Mouse (Mus musculus) embryonic facial prominence, embryonic 11.5 days (tissue): Measurements from ENCODE around the gene Kcnq4. TPM values are rescaled to one million over a fixed set of nuclear protein-coding genes. Genes with fewer than 3 reads are reported as not detected.
A peak's percentile ranks its signal among the peaks of the same experiment; 100 is the strongest.

Source experiments
- ATAC-seq: fragments of 200-750 bp; cut with Nextera tagmentation; replicated peaks from 2 replicates; pipeline ENCODE4 v1.8.0; 2017; ENCODE audit warnings: low read depth; ENCODE audit not compliant: insufficient number of reproducible peaks, low FRiP score, low TSS enrichment
- DNase-seq: peaks from one replicate; pipeline ENCODE4 v3.0.0-alpha.2; 2015; ENCODE audit warnings: low spot score
- H3K27ac ChIP-seq: fragments of 300-500 bp; sonication (generic); replicated peaks from 2 replicates; pipeline ENCODE4 v1.5.1; 2014; ENCODE audit warnings: mild to moderate bottlenecking, low read depth, low read length, control low read depth
- H3K27me3 ChIP-seq: fragments of 300-500 bp; sonication (generic); 2 replicates; pipeline ENCODE4 v1.6.1; 2014; ENCODE audit warnings: mild to moderate bottlenecking, low read length, moderate library complexity, mixed read lengths; ENCODE audit not compliant: control insufficient read depth, insufficient read depth
- H3K36me3 ChIP-seq: fragments of 300-500 bp; sonication (generic); replicated peaks from 2 replicates; pipeline ENCODE4 v1.6.1; 2014; ENCODE audit warnings: low read depth, mild to moderate bottlenecking, low read length, moderate library complexity, mixed read lengths; ENCODE audit not compliant: control insufficient read depth, insufficient read depth
- H3K4me1 ChIP-seq: fragments of 300-500 bp; sonication (generic); 2 replicates; pipeline ENCODE4 v1.6.1; 2014; ENCODE audit warnings: low read length, mixed read lengths; ENCODE audit not compliant: control insufficient read depth, insufficient read depth
- H3K4me2 ChIP-seq: fragments of 300-500 bp; sonication (generic); 2 replicates; pipeline ENCODE4 v1.6.1; 2014; ENCODE audit warnings: low read depth, mild to moderate bottlenecking, control low read depth, low read length, moderate library complexity
- H3K4me3 ChIP-seq: fragments of 300-500 bp; sonication (generic); 2 replicates; pipeline ENCODE4 v1.5.1; 2014; ENCODE audit warnings: low read depth, low read length, control low read depth
- H3K9ac ChIP-seq: fragments of 300-500 bp; sonication (generic); replicated peaks from 2 replicates; pipeline ENCODE4 v1.6.1; 2014; ENCODE audit warnings: mild to moderate bottlenecking, control low read depth, low read length
- H3K9me3 ChIP-seq: fragments of 300-500 bp; sonication (generic); replicated peaks from 2 replicates; pipeline ENCODE4 v1.6.1; 2016; ENCODE audit warnings: mild to moderate bottlenecking, low read length, inconsistent platforms, mixed read lengths; ENCODE audit not compliant: control insufficient read depth
- whole genome bisulfite sequencing: fragments of 180-500 bp; shearing (Covaris S2); extraction: QIAGEN DNeasy Blood & Tissue Kit; methylation state at CpG from one replicate; pipeline ENCODE4 v1.1.7; 2014; 5-methylcytosine and 5-hydroxymethylcytosine counted together
- polyA plus RNA-seq: library from polyadenylated mRNA; unstranded; fragments of >200 nt; fragmentation: Nextera tagmentation; extraction: Ambion mirVana; gene quantifications from 2 replicates; pipeline ENCODE4 v1.2.1, GENCODE M21; 2014

The Kcnq4 gene
- polyA plus RNA-seq, 1 experiment from 2014 or later, result 4.3 TPM

DNA sequence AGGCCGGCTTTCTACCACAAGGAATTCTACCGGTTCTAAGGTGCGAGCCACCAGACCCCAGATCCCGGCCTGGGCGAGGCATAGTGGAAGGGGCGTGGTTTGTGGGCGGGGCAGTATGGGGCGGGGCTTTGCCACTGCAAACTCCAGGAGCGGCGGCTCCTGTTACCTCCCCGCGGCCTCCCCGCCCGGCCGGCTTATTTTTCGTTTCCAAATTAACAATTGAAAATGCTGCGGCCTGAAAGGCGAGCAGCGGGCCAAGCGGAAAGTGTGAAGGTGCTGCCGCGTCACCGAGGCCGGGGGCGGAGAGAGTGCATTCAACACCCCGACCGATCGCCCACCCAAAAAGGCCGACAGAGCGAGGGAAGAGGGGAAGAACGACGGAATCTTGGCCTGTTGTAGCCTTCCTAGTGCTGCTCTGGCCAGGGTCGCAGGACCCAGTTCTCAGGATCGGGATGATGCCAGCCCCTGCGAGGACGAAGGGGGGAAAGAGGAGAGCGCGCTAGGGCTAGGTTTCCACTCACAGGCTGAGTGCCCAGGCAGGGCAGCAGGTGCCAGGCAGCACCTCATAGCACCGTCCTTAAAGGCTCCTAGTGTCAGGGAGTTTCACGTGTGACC, 17.3 kb downstream of the Kcnq4 start:
- peak; percentile 88 for DNase-seq
- H3K27ac ChIP-seq, result no peak overlapping the region; the same call in 1 of the 2 replicates
- H3K9ac ChIP-seq, result peak overlapping the region; percentile 56
- ATAC-seq, result peak; percentile 69
- no peaks in the 10 kb centered on the region for H3K4me1 ChIP-seq
- no peaks in the 10 kb centered on the region; the same call in 1 of the 2 replicates for H3K27me3 ChIP-seq
- H3K4me3 ChIP-seq, result peak overlapping the region; percentile 39
- WGBS, result under 1% methylated on average over 40 of the region's 40 CpGs
- H3K36me3 ChIP-seq, result no peaks in the 10 kb centered on the region
- H3K4me2 ChIP-seq, result peak overlapping the region; percentile 75
- no peaks in the 10 kb centered on the region for H3K9me3 ChIP-seq

DNA sequence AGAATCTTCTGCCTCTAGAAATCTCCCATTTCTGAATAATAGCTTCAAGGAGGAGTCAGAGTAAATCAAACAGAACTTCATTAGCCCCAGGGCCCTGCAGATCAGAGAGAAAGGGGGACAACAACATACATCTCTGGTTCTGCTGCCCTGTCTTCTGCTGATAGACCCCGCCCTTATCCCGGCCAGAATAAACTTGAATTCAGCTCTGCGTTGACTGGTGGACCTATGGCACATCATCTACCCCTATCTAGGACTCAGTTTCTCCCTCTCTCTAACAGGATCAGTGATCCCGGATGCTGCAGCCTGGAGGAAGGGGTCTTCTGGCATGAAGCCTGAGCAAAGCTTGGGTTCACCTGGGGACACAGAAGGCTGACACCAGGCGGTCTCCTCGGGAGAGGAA, 17.8 kb downstream of the Kcnq4 start:
- no peaks in the 10 kb centered on the region for H3K36me3 ChIP-seq
- DNase-seq, result no peak
- H3K4me3 ChIP-seq, result no peak overlapping the region
- peak overlapping the region; percentile 75 for H3K4me2 ChIP-seq
- H3K4me1 ChIP-seq, result no peaks in the 10 kb centered on the region
- H3K27me3 ChIP-seq, result no peaks in the 10 kb centered on the region; the same call in 1 of the 2 replicates
- no peak overlapping the region for H3K9ac ChIP-seq
- H3K9me3 ChIP-seq, result no peaks in the 10 kb centered on the region
- H3K27ac ChIP-seq, result no peak overlapping the region
- ATAC-seq, result peak; percentile 5; the same call in 1 of the 2 replicates
- 25% methylated on average over 6 of the region's 6 CpGs for WGBS

DNA sequence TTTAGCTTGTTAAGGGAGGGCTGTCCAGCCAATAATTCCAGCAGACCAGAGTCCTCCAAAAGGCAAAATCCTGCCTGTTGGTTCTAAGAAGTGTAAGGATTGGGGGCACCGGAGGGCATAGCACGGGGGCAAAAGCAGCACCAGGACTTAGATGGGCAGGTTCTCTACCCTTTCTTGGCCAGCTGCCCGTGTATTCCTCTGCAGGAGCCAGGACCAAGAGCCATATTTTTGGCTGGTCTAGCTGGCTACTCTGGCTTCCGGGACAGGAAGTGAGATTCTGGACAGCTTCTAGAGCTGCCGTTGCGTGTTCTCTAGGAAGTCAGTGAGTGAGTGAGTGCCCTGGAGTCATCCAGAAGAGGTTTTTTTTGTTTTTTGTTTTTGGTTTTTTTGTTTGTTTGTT, 18.3 kb downstream of the Kcnq4 start:
- Histone ChIP-seq H3K4me1 (no peaks in the 10 kb centered on the region), H3K4me3 (no peak overlapping the region), H3K27me3 (no peaks in the 10 kb centered on the region; the same call in 1 of the 2 replicates), H3K9me3 (no peaks in the 10 kb centered on the region), H3K36me3 (no peaks in the 10 kb centered on the region), H3K4me2 (no peak overlapping the region), H3K9ac (no peak overlapping the region), H3K27ac (no peak overlapping the region)
- DNase-seq (peak; percentile 15), ATAC-seq (no peak)
- WGBS, result 58% methylated on average over 6 of the region's 6 CpGs

DNA sequence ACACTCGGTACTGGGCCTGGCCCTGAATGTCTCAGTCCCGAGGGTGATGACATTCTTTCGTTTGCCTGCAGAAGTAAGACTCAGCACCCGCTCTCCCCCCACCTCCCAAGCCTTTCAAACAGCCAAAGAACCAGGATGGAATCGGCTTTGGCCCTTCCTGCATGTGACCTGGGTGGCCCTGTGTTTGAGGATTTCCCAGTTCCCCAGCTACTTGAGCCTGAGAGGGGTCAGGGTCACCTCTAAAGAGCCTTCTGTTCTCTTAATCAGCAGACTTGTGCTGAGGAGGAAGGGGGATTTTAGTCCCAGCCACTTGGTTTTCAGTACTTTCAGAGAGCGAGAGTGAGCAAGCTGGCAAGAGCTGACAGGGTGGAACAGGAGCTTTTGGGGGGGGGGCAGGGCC, 19.0 kb downstream of the Kcnq4 start:
- Histone ChIP-seq H3K36me3 (no peaks in the 10 kb centered on the region), H3K4me1 (no peaks in the 10 kb centered on the region), H3K9ac (no peak overlapping the region), H3K27me3 (no peaks in the 10 kb centered on the region; the same call in 1 of the 2 replicates), H3K4me3 (no peak overlapping the region), H3K27ac (no peak overlapping the region), H3K4me2 (no peak overlapping the region), H3K9me3 (no peaks in the 10 kb centered on the region)
- ATAC-seq (no peak), DNase-seq (no peak)
- WGBS, result 22% methylated on average over 6 of the region's 6 CpGs

DNA sequence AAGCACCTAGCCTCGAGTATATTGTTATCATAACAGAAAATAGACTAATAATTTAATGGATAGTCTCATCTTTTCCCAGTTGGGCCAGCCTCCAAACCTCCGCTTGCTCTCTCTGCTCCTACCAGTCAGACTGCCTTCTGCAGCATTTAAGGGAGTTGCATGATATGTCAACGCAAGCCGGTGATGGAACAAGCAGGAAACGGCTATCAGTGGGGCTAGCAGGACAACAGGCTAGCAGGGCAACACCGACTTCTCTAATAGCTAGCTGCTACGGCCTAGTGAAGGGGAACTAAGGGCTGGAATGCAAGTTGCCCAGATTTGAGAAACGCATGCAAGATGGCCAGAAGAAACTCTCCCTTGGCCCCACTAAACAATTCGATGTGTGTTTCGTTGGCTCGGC, 20.6 kb downstream of the Kcnq4 start:
- ATAC-seq (no peak), DNase-seq (no peak)
- WGBS, result 83% methylated on average over 11 of the region's 11 CpGs
- Histone ChIP-seq H3K4me3 (no peak overlapping the region), H3K4me1 (no peaks in the 10 kb centered on the region), H3K4me2 (no peak overlapping the region), H3K9ac (no peak overlapping the region), H3K9me3 (no peaks in the 10 kb centered on the region), H3K27ac (no peak overlapping the region), H3K36me3 (no peaks in the 10 kb centered on the region), H3K27me3 (no peaks in the 10 kb centered on the region; the same call in 1 of the 2 replicates)

DNA sequence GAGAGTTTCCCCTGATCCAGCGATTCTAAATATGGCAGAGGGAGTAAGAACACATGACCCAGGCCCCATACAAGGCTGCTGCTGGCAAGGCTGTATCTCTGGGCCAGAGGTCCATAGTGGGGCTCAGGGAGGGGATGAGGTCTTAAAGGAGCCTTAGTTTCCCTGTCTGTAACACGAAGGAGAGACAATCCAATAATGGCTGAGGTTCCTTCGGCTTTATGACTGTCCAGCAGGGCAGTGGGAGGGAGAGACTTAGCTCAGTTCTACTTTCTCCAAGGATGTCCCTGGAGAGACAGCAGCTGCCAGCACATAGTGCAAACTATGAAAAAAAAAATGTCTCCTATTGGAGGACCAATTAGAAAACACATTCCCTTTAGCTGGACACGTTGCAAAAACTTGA, 22.2 kb downstream of the Kcnq4 start:
- 52% methylated on average over 4 of the region's 4 CpGs for WGBS
- H3K4me3 ChIP-seq, result no peak overlapping the region
- H3K27ac ChIP-seq, result no peak overlapping the region
- ATAC-seq, result no peak
- H3K27me3 ChIP-seq, result no peaks in the 10 kb centered on the region
- H3K4me2 ChIP-seq, result no peak overlapping the region
- H3K9ac ChIP-seq, result no peak overlapping the region
- H3K9me3 ChIP-seq, result no peaks in the 10 kb centered on the region
- no peaks in the 10 kb centered on the region for H3K36me3 ChIP-seq
- no peak for DNase-seq
- H3K4me1 ChIP-seq, result no peaks in the 10 kb centered on the region

DNA sequence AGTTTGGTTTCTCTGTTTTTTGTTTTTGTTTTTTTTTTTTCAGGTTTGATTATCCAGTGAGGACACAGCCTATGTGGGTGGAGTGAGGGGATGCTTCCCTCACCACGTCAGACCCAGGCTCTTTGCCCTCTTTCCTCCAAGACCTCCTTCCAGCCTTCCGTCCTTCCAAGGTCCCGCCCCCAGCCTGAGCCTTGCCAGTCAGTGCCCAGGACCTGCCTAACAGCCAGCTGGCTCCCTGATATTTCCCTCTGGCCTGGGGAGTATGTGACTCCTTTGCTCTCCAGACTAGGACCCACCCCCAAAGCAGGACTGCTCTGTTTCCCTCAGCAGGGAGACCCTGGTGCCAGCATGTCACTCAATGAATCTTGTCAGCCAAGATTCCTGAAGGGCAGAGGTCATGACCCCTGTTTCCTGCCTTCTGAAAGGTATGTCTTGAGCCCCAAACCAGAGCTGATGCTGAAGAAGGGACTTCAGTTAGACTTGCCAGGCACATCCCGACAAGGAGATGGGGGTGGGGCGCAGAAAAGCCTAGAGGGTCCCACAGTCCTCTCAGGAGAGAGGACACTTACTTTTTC, 22.8 kb downstream of the Kcnq4 start:
- DNase-seq, result no peak
- no peak overlapping the region for H3K4me2 ChIP-seq
- no peak for ATAC-seq
- H3K4me1 ChIP-seq, result no peaks in the 10 kb centered on the region
- no peaks in the 10 kb centered on the region for H3K36me3 ChIP-seq
- no peaks in the 10 kb centered on the region for H3K27me3 ChIP-seq
- no peak overlapping the region for H3K4me3 ChIP-seq
- no peaks in the 10 kb centered on the region for H3K9me3 ChIP-seq
- H3K27ac ChIP-seq, result no peak overlapping the region
- WGBS, result 18% methylated on average over 5 of the region's 5 CpGs
- no peak overlapping the region for H3K9ac ChIP-seq

DNA sequence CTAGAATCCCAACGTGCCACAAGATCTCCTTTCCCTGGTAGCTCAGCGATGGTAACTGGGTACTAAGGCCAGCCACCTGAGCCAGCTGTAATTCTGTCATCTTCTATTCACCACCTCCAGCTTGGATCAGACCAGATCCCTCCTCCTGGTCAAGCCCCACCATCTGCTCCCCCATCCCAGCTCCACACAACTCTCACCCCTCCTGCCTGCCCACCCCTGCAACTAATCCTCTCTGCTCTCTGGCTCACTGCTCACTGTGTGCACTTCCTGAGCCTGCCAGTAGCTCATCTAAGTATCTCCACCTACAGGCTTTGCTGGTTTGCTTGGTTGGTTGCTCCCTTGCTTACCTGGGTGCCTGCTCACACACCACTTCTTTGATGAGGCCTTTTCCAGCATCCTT, 26.8 kb downstream of the Kcnq4 start:
- DNase-seq, result no peak
- H3K27ac ChIP-seq, result no peak overlapping the region
- WGBS, result 64% methylated on average over 2 of the region's 2 CpGs

More for the DNA sequence above, 26.8 kb downstream of the Kcnq4 start:
- Histone ChIP-seq H3K4me1 (no peaks in the 10 kb centered on the region), H3K9ac (no peak overlapping the region), H3K36me3 (no peaks in the 10 kb centered on the region), H3K4me3 (no peak overlapping the region), H3K9me3 (no peaks in the 10 kb centered on the region), H3K4me2 (no peak overlapping the region), H3K27me3 (no peaks in the 10 kb centered on the region)
- no peak for ATAC-seq
